Mouse (Mus musculus): ENCODE data around the gene Bcat2. TPM values are rescaled to one million over a fixed set of nuclear protein-coding genes. Genes with fewer than 3 reads are reported as not detected.

Bcat2 gene
- total RNA-seq, 1 experiment from 2014 or later: 151 TPM

GRCm38 (mm10) chr7:45549641-45550436, 20.1 kb upstream of the Bcat2 start:
- DNase-seq: peak; percentile 45

GRCm38 (mm10) chr7:45550821-45551511, 19.0 kb upstream of the Bcat2 start:
- no peak for DNase-seq

- no peak for DNase-seq
Observed at GRCm38 (mm10) chr7:45551512-45551883, 18.5 kb upstream of the Bcat2 start.

- DNase-seq: no peak
Observed at GRCm38 (mm10) chr7:45553519-45553918, 16.4 kb upstream of the Bcat2 start.

- DNase-seq: no peak
Observed at GRCm38 (mm10) chr7:45553990-45554389, 16.0 kb upstream of the Bcat2 start.

- no peak for DNase-seq
Observed at GRCm38 (mm10) chr7:45554744-45555143, 15.2 kb upstream of the Bcat2 start, which contains the start of gene Hsd17b14. Hsd17b14 (plus strand) TSS chr7:45554893.

GRCm38 (mm10) chr7:45555787-45556186, 14.2 kb upstream of the Bcat2 start:
- peak; percentile 92 for DNase-seq

GRCm38 (mm10) chr7:45558907-45559306, 11.0 kb upstream of the Bcat2 start:
- no peak for DNase-seq

GRCm38 (mm10) chr7:45560241-45560640, 9.7 kb upstream of the Bcat2 start:
- DNase-seq: no peak

GRCm38 (mm10) chr7:45560843-45561623, 8.9 kb upstream of the Bcat2 start:
- peak; percentile 85 for DNase-seq

GRCm38 (mm10) chr7:45561624-45562520, 8.1 kb upstream of the Bcat2 start:
- DNase-seq: peak; percentile 30

- DNase-seq: no peak
Observed at GRCm38 (mm10) chr7:45564811-45565210, 5.1 kb upstream of the Bcat2 start.

GRCm38 (mm10) chr7:45565446-45565845, 4.5 kb upstream of the Bcat2 start:
- no peak for DNase-seq

- DNase-seq: no peak
Observed at GRCm38 (mm10) chr7:45567112-45567779, 2.7 kb upstream of the Bcat2 start.

- DNase-seq: peak; percentile 97
Observed at GRCm38 (mm10) chr7:45567780-45568516, 2.0 kb upstream of the Bcat2 start.

GRCm38 (mm10) chr7:45568601-45569473, 1.1 kb upstream of the Bcat2 start:
- no peak for DNase-seq

GRCm38 (mm10) chr7:45571966-45572365, 2.0 kb downstream of the Bcat2 start:
- DNase-seq: no peak

GRCm38 (mm10) chr7:45573954-45574353, 4.0 kb downstream of the Bcat2 start:
- no peak for DNase-seq

All from adrenal gland, postnatal 14 days (tissue).